Mouse (Mus musculus) testis, postnatal 10 days (tissue): ENCODE measurements around the gene Hoxc9.

Experiments used
- DNase-seq: peaks from one replicate; pipeline ENCODE4 v3.0.0; 2021; ENCODE audit warnings: low spot score

Hoxc9 gene

DNA sequence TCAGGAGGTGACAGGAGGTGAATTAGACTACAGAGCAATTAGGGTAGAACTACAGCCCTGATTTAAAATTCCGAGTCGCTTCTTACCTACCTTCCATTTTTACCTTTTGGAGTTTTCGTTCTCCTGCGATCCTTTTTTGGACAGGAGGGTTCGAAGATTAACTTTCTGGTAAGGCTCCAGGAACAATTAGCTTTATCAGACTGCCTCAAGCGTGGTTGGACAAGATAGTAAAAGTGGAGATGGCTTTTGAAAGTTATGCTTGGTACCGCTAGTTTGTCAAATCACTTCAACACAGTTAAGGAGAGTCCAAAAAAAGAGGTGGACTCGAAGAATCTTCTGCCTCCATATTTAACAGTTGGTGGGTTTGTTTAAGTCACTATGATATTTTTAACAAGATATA, 45.3 kb downstream of the Hoxc9 start:
- no peak for DNase-seq

DNA sequence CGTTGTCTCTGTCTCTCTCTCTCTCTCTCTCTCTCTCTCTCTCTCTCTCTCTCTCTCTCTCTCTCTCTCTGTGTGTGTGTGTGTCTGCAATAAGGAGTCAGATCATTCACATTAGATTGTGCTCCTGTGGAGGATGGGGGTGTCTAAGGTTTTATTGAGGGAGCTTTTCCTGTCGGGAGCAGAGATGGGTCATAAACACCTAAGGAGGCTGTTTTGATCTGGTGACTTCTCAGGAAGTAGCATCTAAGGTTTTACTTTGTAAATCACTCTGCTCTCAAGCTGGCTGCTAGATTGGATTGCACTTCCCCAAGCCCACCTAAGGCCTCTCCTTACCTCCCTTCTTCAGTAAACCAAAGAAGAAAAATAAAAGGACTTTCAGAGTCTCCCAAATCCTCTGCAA, 47.9 kb downstream of the Hoxc9 start:
- no peak for DNase-seq

DNA sequence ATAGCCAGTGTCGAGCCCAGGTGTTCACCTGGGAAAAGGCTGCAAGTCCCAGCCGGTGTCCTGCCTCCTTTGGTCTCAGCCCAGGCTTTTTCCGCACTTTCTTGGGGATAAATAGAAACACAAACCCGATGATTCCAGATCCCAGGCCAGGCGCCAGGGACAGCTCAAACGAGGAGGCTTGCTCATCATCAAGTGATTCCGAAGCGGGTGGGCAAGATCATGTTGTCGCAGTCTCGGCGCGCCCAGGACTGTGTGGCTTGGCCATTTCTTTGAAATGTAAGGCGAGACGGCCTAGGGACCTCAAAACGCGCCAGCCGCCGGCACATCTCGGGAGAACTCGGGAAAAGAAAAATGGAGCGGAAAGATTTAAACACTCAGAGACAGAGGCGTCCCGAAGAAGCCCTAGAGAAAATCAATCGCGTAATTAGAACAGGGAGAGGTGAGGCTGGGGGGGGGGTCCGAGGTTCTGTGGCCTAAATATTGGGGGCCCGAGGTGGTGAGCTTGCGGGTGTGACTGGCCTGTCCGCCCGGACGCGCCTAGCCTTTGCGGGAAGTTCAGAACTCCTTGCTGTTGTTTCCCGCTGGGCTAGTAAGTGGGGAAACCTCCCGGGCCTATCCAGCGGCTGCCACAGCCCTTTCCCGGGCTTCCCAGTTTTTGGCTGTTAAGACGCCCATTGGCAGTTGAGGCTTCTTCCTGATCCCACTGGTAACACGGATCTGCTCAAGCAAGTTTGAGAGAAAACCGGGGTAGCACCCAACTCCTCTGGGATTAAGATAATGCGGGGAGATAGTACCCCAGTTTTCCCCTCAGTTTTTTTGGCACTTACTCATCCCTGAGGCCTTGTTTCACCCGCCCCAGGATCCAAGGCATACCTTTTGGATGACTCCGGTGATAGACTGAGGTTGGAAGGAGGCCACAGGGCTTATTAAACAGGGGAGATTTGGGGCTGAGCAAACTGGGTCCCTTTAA, 51.3 kb downstream of the Hoxc9 start:
- no peak for DNase-seq

DNA sequence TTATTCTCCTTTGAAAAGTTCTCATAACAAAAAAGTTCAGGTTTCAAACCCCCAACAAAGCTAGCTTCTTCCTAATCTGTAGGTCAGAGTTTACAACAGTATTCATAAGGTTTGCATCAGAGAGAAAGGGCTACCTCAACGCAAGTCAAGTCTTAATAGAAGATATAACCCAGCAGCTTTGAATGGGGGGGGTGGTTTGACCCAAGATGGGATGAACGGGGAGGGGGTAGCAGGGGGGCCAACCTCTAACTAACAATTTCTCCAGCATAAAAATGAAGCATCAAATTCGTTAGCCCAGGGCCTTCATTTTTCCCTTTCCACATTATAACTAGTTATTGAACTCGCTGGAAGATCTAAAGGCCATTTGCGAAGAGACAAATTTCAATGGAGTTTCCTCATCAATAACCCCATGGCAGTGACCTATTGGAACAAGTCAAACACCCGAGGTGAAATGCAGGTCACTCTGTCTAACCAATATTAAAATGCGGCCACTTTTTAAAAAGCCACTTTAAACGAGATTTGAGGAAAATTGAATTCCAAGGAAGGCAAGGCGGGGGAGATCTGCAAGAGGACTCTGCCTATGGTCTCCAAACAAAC, 52.8 kb downstream of the Hoxc9 start:
- no peak for DNase-seq

DNA sequence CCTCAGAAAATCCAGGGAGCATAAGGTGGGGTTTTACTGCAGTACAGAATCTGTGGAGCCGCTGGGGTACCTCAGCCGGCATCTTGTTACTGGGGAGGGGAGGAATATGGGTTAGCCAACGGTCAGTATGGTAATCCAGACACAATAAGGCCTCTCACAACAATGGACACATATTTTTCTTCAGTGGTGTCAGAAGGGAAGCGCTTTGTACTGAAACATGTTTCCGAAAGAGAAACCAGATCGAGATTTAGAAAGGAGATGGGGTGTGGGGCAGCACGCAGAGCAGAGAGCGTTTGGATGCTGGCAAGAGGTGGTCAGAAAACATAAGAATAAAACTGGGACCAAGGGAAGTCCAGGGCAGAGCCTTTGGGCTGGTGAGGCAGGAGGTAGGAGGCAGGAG, 53.9 kb downstream of the Hoxc9 start:
- no peak for DNase-seq

DNA sequence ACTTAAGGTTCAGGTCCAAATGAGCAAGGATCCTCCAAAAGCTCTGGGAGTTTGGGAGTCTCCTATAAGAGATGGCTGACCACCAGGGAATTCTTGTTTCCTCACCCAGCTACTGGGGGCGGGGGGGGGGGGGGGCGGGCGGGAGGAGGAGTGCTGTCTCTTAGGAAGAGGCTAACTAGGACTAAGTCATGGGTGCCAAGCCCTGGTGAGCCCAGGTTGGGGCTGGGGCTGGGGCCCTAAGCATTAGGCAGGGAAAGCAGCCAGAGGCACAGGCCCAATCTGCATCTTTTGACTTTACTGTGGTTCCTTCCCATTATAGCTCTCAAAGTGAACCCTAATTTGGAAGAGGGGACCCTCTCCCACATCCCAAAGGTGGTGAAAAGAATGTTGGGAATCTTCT, 55.9 kb downstream of the Hoxc9 start:
- DNase-seq: no peak

DNA sequence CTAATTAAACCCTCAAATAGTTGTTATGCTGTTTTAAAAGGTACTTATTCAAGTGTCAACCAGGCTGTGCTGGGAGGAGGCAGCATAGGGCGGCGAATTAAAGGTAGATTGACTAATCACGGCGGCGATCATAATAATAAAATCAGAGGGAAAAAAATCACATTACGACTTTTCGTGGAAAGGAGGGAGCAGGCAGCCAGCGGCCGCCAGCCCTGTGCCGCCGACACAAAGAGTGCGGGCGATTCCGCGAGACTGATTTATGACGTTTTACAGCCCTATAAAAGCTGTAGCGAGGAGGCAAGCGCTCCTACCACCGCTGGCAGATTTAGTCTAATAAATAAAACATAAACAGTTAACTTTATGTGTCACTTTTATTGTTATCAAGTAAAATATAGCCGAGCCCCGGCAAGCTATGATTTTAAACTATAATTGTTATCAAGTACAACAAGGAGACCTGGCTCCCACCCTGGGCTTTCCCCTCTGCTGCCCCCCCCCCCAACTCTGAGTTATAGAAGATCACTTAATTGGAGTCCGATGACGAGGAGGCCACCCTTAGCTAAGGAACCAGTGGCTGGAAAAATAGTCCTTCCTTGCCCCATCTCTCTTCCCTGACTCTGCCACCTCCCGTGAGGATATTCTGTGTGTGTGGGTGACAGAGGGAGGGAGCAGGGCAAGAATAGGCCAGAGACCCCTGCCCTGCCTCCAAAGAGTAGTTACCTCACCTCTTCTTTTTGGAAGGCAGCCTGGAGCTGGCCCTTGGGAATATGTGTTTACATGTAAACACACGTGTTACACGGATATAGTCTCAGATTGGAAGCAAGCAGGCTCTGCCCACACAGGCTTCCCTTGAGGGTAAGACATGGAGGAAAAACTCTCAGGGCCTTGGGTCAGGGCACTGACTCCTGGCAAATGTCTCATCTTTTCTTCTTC, 56.7 kb downstream of the Hoxc9 start:
- DNase-seq: no peak

DNA sequence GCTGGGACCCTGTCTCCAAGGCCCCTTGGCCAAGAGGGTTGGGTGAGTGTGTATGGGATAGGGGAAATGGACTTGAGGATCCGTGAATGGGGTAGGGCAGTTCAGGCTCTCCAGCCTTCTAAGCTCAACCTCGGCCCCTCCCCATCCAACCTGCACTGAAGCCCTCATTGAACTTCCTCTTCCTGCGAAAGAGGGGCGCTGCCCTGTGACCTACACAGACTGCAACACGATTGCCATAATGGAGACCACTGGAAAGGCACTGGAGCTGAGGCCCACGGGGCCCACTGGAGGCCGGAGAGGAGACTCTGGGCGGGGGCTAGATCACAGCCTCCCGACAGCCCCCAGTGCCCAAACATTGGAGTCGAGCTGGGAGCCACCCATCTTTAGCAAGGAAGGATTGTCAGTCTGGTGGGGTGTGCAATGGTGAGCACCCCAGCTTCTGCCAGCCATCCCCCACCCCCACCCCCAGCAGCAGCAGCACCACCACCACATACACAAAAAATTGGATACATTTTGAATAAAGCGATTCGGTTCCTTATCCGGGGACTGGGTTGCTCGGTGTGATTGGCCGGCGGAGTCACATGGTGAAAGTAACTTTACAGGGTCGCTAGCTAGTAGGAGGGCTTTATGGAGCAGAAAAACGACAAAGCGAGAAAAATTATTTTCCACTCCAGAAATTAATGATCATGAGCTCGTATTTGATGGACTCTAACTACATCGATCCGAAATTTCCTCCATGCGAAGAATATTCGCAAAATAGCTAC, 58.0 kb downstream of the Hoxc9 start:
- DNase-seq: no peak
